Mouse (Mus musculus) hindbrain, embryonic 12.5 days (tissue): ENCODE measurements at regions not wholly inside any gene's neighbourhood (a gene's known extent, or its start where the extent isn't known, plus 50 kb on each side); places are given as distances from the start of the nearest gene placed in this dataset.

Experiments
- ATAC-seq: fragments of 200-750 bp; cut with Nextera tagmentation; 2 replicates; pipeline ENCODE4 v1.8.0; 2017; ENCODE audit warnings: moderate TSS enrichment; ENCODE audit not compliant: low FRiP score
- H3K27ac ChIP-seq: fragments of 300-500 bp; sonication (generic); 2 replicates; pipeline ENCODE4 v1.5.1; 2016; ENCODE audit warnings: mild to moderate bottlenecking
- H3K27me3 ChIP-seq: fragments of 300-500 bp; sonication (generic); 2 replicates; pipeline ENCODE4 v1.6.1; 2016; ENCODE audit warnings: mild to moderate bottlenecking
- H3K36me3 ChIP-seq: fragments of 300-500 bp; sonication (generic); 2 replicates; pipeline ENCODE4 v1.6.1; 2016; ENCODE audit warnings: mild to moderate bottlenecking
- H3K4me1 ChIP-seq: fragments of 300-500 bp; sonication (generic); 2 replicates; pipeline ENCODE4 v1.6.1; 2016
- H3K4me2 ChIP-seq: fragments of 300-500 bp; sonication (generic); replicated peaks from 2 replicates; pipeline ENCODE4 v1.6.1; 2016; ENCODE audit warnings: mild to moderate bottlenecking
- H3K4me3 ChIP-seq: fragments of 300-500 bp; sonication (generic); 2 replicates; pipeline ENCODE4 v1.5.1; 2016; ENCODE audit warnings: mild to moderate bottlenecking
- H3K9ac ChIP-seq: fragments of 300-500 bp; sonication (generic); 2 replicates; pipeline ENCODE4 v1.6.1; 2016; ENCODE audit warnings: mild to moderate bottlenecking, moderate library complexity
- H3K9me3 ChIP-seq: fragments of 300-500 bp; sonication (generic); replicated peaks from 2 replicates; pipeline ENCODE4 v1.6.1; 2016; ENCODE audit warnings: mild to moderate bottlenecking
- WGBS: fragments of 180-500 bp; shearing (Covaris S2); methylation state at CpG from one replicate; pipeline ENCODE4 v1.1.7; 2016; 5-methylcytosine and 5-hydroxymethylcytosine counted together

GRCm38 (mm10) chr6:118307481-118307880, 110.0 kb upstream of the Ret start:
- Histone ChIP-seq H3K36me3 (no peaks in the 10 kb centered on the region), H3K27ac (no peak overlapping the region), H3K27me3 (no peaks in the 10 kb centered on the region), H3K9ac (no peak overlapping the region), H3K4me3 (no peak overlapping the region), H3K9me3 (no peaks in the 10 kb centered on the region), H3K4me2 (no peak overlapping the region), H3K4me1 (peaks cover 15% of the 10 kb centered on the region)
- no peak for ATAC-seq
- 42% methylated on average over 4 of the region's 4 CpGs for WGBS

DNA sequence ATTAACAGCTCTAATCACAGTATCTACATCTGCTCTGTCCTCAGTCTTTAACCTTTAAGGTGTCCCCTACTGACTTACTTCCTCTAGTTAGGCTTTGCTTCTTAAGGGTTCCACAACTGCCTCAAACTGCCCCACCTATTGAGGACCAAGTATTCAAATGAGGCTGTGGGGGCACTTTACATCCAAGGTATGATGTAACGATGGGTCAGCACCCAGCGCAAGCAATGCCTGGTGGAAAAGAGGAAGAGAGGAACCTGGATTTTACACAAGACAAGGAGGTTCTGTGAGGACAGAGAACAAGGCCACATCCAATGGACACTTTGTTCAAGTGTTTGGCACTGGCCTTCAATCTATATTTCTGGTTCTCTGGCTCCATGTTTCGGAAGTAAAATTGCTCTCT, 107.7 kb upstream of the Ret start:
- Histone ChIP-seq H3K36me3 (no peaks in the 10 kb centered on the region), H3K4me2 (no peak overlapping the region), H3K4me3 (no peak overlapping the region), H3K4me1 (peaks cover 29% of the 10 kb centered on the region), H3K9me3 (no peaks in the 10 kb centered on the region), H3K27me3 (no peaks in the 10 kb centered on the region), H3K27ac (no peak overlapping the region), H3K9ac (no peak overlapping the region)
- ATAC-seq = no peak
- WGBS = 87% methylated on average over 3 of the region's 3 CpGs

- no peak for ATAC-seq
- Histone ChIP-seq H3K4me1 (peaks cover 28% of the 10 kb centered on the region), H3K27ac (peak overlapping the region; percentile 48; the same call in 1 of the 2 replicates), H3K9me3 (no peaks in the 10 kb centered on the region), H3K36me3 (no peaks in the 10 kb centered on the region), H3K4me2 (no peak overlapping the region), H3K4me3 (no peak overlapping the region), H3K27me3 (no peaks in the 10 kb centered on the region), H3K9ac (no peak overlapping the region)
- WGBS = 56% methylated on average over 7 of the region's 7 CpGs
Observed at GRCm38 (mm10) chr6:118302783-118303350, 105.3 kb upstream of the Ret start.

- Histone ChIP-seq H3K9me3 (no peaks in the 10 kb centered on the region), H3K36me3 (no peaks in the 10 kb centered on the region), H3K27ac (peak overlapping the region; percentile 62), H3K9ac (0 out of 2 replicates have a peak overlapping the region, but pooled peaks have one; percentile 11), H3K4me3 (no peak overlapping the region), H3K27me3 (no peaks in the 10 kb centered on the region), H3K4me2 (no peak overlapping the region), H3K4me1 (peaks cover 21% of the 10 kb centered on the region)
- 43% methylated on average over 11 of the region's 11 CpGs for WGBS
- peak; percentile 75 for ATAC-seq
Observed at GRCm38 (mm10) chr6:118301880-118302782, 104.6 kb upstream of the Ret start.

GRCm38 (mm10) chr6:118300781-118301180, 103.3 kb upstream of the Ret start:
- Histone ChIP-seq H3K9me3 (no peaks in the 10 kb centered on the region), H3K9ac (no peak overlapping the region), H3K27ac (no peak overlapping the region), H3K4me2 (no peak overlapping the region), H3K4me1 (peaks cover 21% of the 10 kb centered on the region), H3K4me3 (no peak overlapping the region), H3K36me3 (no peaks in the 10 kb centered on the region), H3K27me3 (no peaks in the 10 kb centered on the region)
- ATAC-seq = no peak; the same call in 1 of the 2 replicates
- WGBS = 83% methylated on average over 6 of the region's 6 CpGs

- Histone ChIP-seq H3K9me3 (no peaks in the 10 kb centered on the region), H3K27me3 (no peaks in the 10 kb centered on the region), H3K36me3 (no peaks in the 10 kb centered on the region), H3K4me2 (no peak overlapping the region), H3K4me1 (peaks cover 15% of the 10 kb centered on the region), H3K27ac (no peak overlapping the region), H3K4me3 (no peak overlapping the region), H3K9ac (no peak overlapping the region)
- 87% methylated on average over 8 of the region's 8 CpGs for WGBS
- no peak for ATAC-seq
Observed at GRCm38 (mm10) chr6:118297576-118297975, 100.1 kb upstream of the Ret start.

DNA sequence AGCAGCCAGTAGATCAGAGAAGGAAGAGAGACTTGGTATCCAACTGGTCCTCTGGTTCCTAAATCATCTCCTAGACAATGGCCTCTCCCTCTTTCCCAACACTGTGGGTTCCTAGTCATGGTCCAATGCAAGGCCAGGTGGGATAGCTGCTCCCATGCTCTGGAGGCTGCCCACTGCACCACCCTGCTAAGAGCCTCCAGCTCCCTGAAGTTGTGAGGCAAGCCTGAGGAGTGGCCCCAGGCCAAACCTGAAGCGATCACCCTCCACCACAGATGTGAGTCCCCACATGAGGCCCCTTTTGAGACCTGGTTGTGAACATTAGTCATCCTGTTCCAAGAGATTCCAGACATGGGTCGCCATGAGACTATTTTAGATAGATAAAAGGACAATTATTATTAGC, 96.5 kb upstream of the Ret start:
- no peaks in the 10 kb centered on the region for H3K4me1 ChIP-seq
- no peaks in the 10 kb centered on the region for H3K27me3 ChIP-seq
- H3K4me2 ChIP-seq = no peak overlapping the region
- no peak overlapping the region for H3K27ac ChIP-seq
- no peaks in the 10 kb centered on the region for H3K36me3 ChIP-seq
- no peaks in the 10 kb centered on the region for H3K9me3 ChIP-seq
- ATAC-seq = no peak
- no peak overlapping the region for H3K4me3 ChIP-seq
- WGBS = 80% methylated on average over 2 of the region's 2 CpGs
- H3K9ac ChIP-seq = no peak overlapping the region

DNA sequence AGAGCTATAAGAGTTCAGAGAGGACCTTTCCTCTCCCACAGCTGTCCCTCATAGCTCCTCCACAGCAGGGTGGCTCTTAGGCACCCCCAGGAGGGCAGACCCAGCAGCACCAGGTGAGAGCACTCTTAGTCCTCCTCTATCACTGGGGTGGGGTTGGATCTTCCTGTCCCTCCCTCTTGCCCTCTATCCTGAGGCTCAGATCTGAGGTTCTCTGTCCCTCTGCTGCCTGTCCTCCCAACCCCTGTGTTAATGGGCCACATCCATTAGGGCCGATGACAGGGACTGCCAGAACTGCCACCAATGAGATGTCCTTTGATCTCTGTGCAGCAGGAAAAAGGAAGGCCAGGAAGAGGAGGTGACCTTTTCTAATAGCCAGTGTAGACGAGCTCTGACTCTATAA, 95.4 kb upstream of the Ret start:
- WGBS = 25% methylated on average over 2 of the region's 2 CpGs

DNA sequence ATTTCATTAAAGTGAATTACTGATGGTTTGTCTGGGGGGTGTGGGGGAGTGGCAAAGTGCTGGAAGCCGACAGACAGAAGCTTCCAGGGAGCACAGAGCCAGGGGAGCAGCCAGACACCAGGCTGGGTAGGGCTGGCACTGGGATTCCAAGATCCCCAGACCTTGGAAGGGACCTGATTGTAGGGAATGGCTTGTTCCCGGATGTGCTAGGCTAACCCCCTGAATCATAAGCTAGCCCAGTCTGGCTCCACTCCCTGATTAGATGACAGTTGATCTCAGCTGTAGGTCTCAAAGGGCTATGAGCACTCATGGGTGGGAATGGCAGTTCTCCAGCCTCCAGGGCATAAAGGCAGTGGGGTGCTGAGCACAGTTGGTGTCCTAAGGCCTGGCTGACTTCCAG, 94.8 kb upstream of the Ret start:
- H3K9ac ChIP-seq = no peak overlapping the region
- no peaks in the 10 kb centered on the region for H3K9me3 ChIP-seq
- H3K27me3 ChIP-seq = no peaks in the 10 kb centered on the region
- WGBS = 82% methylated on average over 2 of the region's 2 CpGs
- H3K27ac ChIP-seq = no peak overlapping the region
- no peaks in the 10 kb centered on the region for H3K36me3 ChIP-seq
- no peaks in the 10 kb centered on the region for H3K4me1 ChIP-seq
- no peak overlapping the region for H3K4me3 ChIP-seq
- no peak for ATAC-seq
- H3K4me2 ChIP-seq = no peak overlapping the region

More for the DNA sequence above, 95.4 kb upstream of the Ret start:
- no peak for ATAC-seq
- no peak overlapping the region for H3K4me3 ChIP-seq
- no peaks in the 10 kb centered on the region for H3K9me3 ChIP-seq
- no peak overlapping the region for H3K9ac ChIP-seq
- no peaks in the 10 kb centered on the region for H3K36me3 ChIP-seq
- no peaks in the 10 kb centered on the region for H3K4me1 ChIP-seq
- no peak overlapping the region for H3K4me2 ChIP-seq
- H3K27me3 ChIP-seq = no peaks in the 10 kb centered on the region
- H3K27ac ChIP-seq = no peak overlapping the region

GRCm38 (mm10) chr6:118291426-118291825, 93.9 kb upstream of the Ret start:
- Histone ChIP-seq H3K4me3 (no peak overlapping the region), H3K4me1 (no peaks in the 10 kb centered on the region), H3K9me3 (no peaks in the 10 kb centered on the region), H3K4me2 (no peak overlapping the region), H3K36me3 (no peaks in the 10 kb centered on the region), H3K9ac (no peak overlapping the region), H3K27me3 (no peaks in the 10 kb centered on the region), H3K27ac (no peak overlapping the region)
- ATAC-seq = no peak
- WGBS = 67% methylated on average over 2 of the region's 2 CpGs

DNA sequence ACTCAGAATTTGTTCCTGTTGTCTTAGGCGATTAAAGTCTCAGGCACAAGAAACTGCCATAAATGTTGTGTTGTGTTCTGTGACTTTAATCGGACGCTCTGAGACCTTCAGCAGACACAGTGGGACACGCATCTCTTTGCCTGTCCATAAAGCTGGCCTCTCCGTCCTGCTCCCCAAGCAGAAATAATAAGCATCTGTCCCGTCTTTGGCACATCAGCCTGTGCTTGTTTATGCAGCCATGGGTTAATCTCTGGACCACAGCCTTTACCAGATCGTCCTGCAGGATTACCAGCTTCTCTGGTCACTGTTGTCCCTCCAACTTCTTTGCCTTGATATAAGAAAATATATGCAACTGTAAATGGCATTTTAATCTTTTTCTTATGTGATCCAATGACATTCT, 87.7 kb upstream of the Ret start:
- Histone ChIP-seq H3K9me3 (no peaks in the 10 kb centered on the region), H3K27ac (no peak overlapping the region), H3K9ac (no peak overlapping the region), H3K4me3 (no peak overlapping the region), H3K27me3 (no peaks in the 10 kb centered on the region), H3K4me2 (no peak overlapping the region), H3K4me1 (no peaks in the 10 kb centered on the region), H3K36me3 (no peaks in the 10 kb centered on the region)
- 84% methylated on average over 7 of the region's 7 CpGs for WGBS
- ATAC-seq = no peak

DNA sequence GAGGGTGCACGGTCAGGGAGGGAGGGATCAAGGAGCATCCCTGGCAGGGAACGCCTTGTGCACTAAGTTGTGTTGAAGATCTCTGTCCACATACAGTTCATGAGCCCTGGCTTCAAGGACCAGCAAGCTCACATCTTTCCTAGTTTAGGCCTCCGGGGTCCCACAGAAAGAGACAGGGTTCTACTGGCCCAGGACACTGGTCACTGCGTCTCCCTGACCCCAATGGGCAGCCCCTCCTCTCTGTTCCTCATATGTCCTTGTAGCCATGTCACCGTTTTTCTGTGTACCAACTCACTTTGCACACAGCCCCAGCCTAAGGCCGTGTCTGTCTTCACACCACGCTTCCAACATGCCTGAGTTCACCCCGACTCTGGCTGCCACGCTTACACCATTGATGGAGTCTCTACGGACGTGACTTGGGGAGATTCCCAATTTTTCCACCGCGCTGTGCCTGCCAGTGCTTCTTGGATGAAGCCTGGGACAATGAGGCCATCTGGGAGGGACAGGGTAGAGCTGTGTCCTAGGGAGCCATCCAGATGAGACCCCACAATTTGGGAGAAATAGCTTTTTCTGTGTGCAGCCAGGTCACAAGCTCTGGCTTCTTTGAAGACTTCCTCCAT, 86.5 kb upstream of the Ret start:
- H3K27ac ChIP-seq = no peak overlapping the region
- H3K27me3 ChIP-seq = no peaks in the 10 kb centered on the region
- ATAC-seq = no peak
- no peak overlapping the region for H3K4me3 ChIP-seq
- no peaks in the 10 kb centered on the region for H3K36me3 ChIP-seq
- H3K9ac ChIP-seq = no peak overlapping the region
- H3K4me1 ChIP-seq = no peaks in the 10 kb centered on the region
- H3K4me2 ChIP-seq = no peak overlapping the region
- no peaks in the 10 kb centered on the region for H3K9me3 ChIP-seq
- 88% methylated on average over 13 of the region's 13 CpGs for WGBS
